Mouse (Mus musculus): ENCODE data around the gene Hbp1. TPM values are rescaled to one million over a fixed set of nuclear protein-coding genes. Genes with fewer than 3 reads are reported as not detected.
A peak's percentile ranks its signal among the peaks of the same experiment; 100 is the strongest.

Hbp1 gene
- 93.5 and 100 TPM in 2 replicates for polyA plus RNA-seq (2015; fragmentation: Nextera tagmentation; extraction: Ambion mirVana)

- Histone ChIP-seq H3K4me2 (peak within 1 kb of the TSS; percentile 74), H3K27me3 (no peaks in the 10 kb centered on the region), H3K9ac (peak within 1 kb of the TSS; percentile 94), H3K9me3 (replicated peaks) (no peaks in the 10 kb centered on the region), H3K36me3 (no peaks in the 10 kb centered on the region), H3K4me3 (peak within 1 kb of the TSS; percentile 97), H3K27ac (peak within 1 kb of the TSS; percentile 99), H3K4me1 (replicated peaks) (peaks cover 14% of the 10 kb centered on the region)
- peak; percentile 95 for ATAC-seq (replicated peaks; ENCODE audit: insufficient number of reproducible peaks, insufficient read depth, low FRiP score, low read depth)
- 1% methylated on average over 60 of the region's 71 CpGs for WGBS
These were observed at the start of gene Hbp1 for GRCm38 (mm10) chr12:31949759-31950658. Hbp1 (minus strand) TSS chr12:31950535.

DNA sequence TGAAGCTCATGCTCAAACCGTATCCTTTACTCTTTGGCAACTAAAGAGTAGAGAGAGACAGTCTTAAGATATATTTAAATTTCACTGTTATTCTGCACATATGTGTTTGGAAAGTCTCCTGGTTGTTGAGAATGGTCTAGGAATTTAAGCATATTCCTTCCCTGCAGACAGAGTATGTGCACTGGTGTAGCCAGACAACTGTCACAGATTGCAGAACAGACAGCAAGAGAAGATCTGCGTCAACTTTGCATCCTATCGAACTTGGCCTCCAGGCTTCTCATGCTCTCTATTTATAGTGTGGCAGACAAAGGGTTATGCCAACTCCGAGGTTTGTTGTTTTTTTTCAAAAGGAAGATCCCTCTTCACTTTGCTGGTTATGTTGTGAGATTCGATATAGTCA is 48.4 kb upstream of the Hbp1 start:
- H3K9me3 ChIP-seq (replicated peaks), result no peaks in the 10 kb centered on the region
- H3K4me3 ChIP-seq, result no peak overlapping the region
- no peaks in the 10 kb centered on the region for H3K36me3 ChIP-seq
- ATAC-seq (replicated peaks; ENCODE audit: insufficient number of reproducible peaks, insufficient read depth, low FRiP score, low read depth), result no peak
- WGBS, result 63% methylated on average over 5 of the region's 5 CpGs
- no peak overlapping the region for H3K27ac ChIP-seq
- H3K4me1 ChIP-seq (replicated peaks), result peaks cover 30% of the 10 kb centered on the region
- H3K4me2 ChIP-seq, result no peak overlapping the region
- H3K27me3 ChIP-seq, result no peaks in the 10 kb centered on the region
- H3K9ac ChIP-seq, result no peak overlapping the region

DNA sequence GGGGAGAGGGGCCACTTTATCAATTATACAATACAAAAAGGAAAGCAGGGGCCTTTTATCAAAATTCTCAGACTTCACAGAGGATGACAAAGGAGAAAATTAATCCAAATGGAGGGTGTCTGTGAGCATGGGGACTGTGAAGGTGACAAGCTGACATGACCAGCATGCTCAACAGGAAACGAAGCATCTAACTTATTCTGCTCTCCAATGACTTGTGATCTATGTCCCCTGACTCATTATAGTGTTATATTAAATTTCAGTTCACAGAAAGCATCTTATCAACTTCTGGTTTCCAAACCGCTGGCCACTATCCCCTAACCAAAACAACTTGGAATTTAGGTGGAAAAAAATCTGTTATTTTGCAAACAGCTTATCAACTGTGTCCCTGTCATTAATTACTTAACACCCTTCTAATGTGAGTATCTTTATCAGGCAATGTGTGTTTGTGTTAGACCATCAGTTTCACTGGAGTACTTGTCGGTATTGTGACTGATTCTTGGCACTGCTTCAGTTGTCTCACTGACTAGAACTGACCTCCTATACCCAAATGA is 47.1 kb upstream of the Hbp1 start:
- ATAC-seq (replicated peaks; ENCODE audit: insufficient number of reproducible peaks, insufficient read depth, low FRiP score, low read depth), result no peak; the same call in 1 of the 2 replicates
- Histone ChIP-seq H3K27me3 (no peaks in the 10 kb centered on the region), H3K27ac (peak overlapping the region; percentile 7; the same call in 1 of the 2 replicates), H3K4me1 (replicated peaks) (peaks cover 30% of the 10 kb centered on the region), H3K4me2 (no peak overlapping the region), H3K4me3 (no peak overlapping the region), H3K36me3 (no peaks in the 10 kb centered on the region), H3K9me3 (replicated peaks) (no peaks in the 10 kb centered on the region), H3K9ac (no peak overlapping the region)
- 28% methylated on average over 3 of the region's 3 CpGs for WGBS

DNA sequence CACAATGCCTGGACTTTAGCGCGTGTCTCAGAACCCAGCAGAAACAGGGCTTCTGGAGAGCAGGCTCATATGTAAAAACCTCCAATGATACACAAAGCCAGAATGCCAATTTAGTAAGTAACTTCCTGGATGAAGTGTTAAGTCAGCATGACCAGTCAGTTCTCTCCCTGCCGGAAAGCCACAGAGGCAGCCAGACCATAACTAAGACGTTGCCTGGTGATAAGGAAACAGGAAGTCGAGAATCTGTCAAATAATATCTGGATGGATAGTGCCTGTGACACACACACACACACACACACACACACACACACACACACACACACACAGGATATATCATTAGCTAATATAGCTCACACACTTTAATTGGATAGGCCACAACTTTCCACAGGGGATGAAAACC is 46.5 kb upstream of the Hbp1 start:
- Histone ChIP-seq H3K36me3 (no peaks in the 10 kb centered on the region), H3K27ac (peak overlapping the region; percentile 7; the same call in 1 of the 2 replicates), H3K4me3 (no peak overlapping the region), H3K9me3 (replicated peaks) (no peaks in the 10 kb centered on the region), H3K4me1 (replicated peaks) (peaks cover 30% of the 10 kb centered on the region), H3K9ac (no peak overlapping the region), H3K27me3 (no peaks in the 10 kb centered on the region), H3K4me2 (no peak overlapping the region)
- 43% methylated on average over 5 of the region's 5 CpGs for WGBS
- no peak for ATAC-seq (replicated peaks; ENCODE audit: insufficient number of reproducible peaks, insufficient read depth, low FRiP score, low read depth)

GRCm38 (mm10) chr12:31990575-31990974 is 40.2 kb upstream of the Hbp1 start:
- WGBS, result 91% methylated on average over 4 of the region's 4 CpGs

GRCm38 (mm10) chr12:31989726-31990125 is 39.4 kb upstream of the Hbp1 start:
- no peak for ATAC-seq (replicated peaks; ENCODE audit: insufficient number of reproducible peaks, insufficient read depth, low FRiP score, low read depth)
- H3K9me3 ChIP-seq (replicated peaks), result no peaks in the 10 kb centered on the region
- H3K27ac ChIP-seq, result no peak overlapping the region
- H3K4me1 ChIP-seq (replicated peaks), result no peaks in the 10 kb centered on the region; the same call in 1 of the 2 replicates
- no peak overlapping the region for H3K4me3 ChIP-seq
- no peaks in the 10 kb centered on the region for H3K36me3 ChIP-seq
- H3K27me3 ChIP-seq, result no peaks in the 10 kb centered on the region
- no peak overlapping the region for H3K4me2 ChIP-seq
- no peak overlapping the region for H3K9ac ChIP-seq

More at GRCm38 (mm10) chr12:31990575-31990974, 40.2 kb upstream of the Hbp1 start:
- no peak overlapping the region for H3K9ac ChIP-seq
- H3K27me3 ChIP-seq, result no peaks in the 10 kb centered on the region
- H3K27ac ChIP-seq, result no peak overlapping the region
- no peaks in the 10 kb centered on the region for H3K4me1 ChIP-seq (replicated peaks)
- no peak for ATAC-seq (replicated peaks; ENCODE audit: insufficient number of reproducible peaks, insufficient read depth, low FRiP score, low read depth)
- no peak overlapping the region for H3K4me3 ChIP-seq
- no peak overlapping the region for H3K4me2 ChIP-seq
- no peaks in the 10 kb centered on the region for H3K9me3 ChIP-seq (replicated peaks)
- no peaks in the 10 kb centered on the region for H3K36me3 ChIP-seq

- no peaks in the 10 kb centered on the region for H3K9me3 ChIP-seq (replicated peaks)
- ATAC-seq (replicated peaks; ENCODE audit: insufficient number of reproducible peaks, insufficient read depth, low FRiP score, low read depth), result no peak
- no peak overlapping the region for H3K9ac ChIP-seq
- no peaks in the 10 kb centered on the region for H3K36me3 ChIP-seq
- H3K4me3 ChIP-seq, result no peak overlapping the region
- H3K27me3 ChIP-seq, result no peaks in the 10 kb centered on the region
- H3K27ac ChIP-seq, result no peak overlapping the region
- WGBS, result 76% methylated on average over 2 of the region's 2 CpGs
- H3K4me2 ChIP-seq, result no peak overlapping the region
- H3K4me1 ChIP-seq (replicated peaks), result no peaks in the 10 kb centered on the region; the same call in 1 of the 2 replicates
These were observed 36.1 kb upstream of the Hbp1 start for GRCm38 (mm10) chr12:31986463-31986862.

DNA sequence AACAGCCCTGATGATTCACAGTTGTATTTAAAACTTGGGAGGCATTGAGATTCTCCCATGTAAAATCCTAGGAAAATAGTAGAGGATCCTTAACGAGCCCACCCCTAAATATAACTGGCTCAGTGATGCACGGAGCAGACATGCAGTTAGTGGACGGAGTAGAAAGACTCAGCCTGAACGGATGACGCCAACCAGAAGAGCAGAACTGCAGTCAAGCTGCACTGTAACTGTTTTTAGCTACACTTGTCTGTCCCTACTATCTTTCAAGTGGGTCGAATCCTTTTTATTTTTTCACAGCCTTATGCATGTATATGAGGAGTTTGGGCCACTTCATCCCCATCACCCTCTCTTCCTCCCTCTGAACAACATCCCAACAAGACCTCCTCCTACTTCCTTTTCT is 35.4 kb upstream of the Hbp1 start:
- no peak overlapping the region for H3K4me3 ChIP-seq

DNA sequence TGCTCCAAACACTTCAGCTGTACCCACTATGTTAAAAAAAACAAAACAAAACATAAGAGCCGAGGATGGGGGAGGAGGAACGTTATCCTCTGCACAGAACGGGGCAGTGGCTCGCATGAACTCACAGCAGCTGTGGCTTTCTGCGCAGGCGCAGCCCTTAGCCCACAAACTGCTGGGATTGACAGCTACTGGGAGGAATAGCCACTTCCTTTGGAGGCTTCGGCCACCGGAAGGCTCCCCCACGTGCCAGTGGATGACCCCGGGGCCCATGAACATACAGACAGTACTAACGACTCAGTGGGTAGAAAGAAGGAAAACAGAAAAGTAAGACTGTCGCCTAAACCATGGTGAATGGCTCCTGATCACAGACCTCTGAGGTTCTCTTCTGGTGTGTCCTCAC is 34.3 kb upstream of the Hbp1 start:
- ATAC-seq (replicated peaks; ENCODE audit: insufficient number of reproducible peaks, insufficient read depth, low FRiP score, low read depth), result no peak
- no peak overlapping the region for H3K9ac ChIP-seq
- no peaks in the 10 kb centered on the region for H3K27me3 ChIP-seq
- H3K27ac ChIP-seq, result no peak overlapping the region
- H3K4me2 ChIP-seq, result no peak overlapping the region
- no peaks in the 10 kb centered on the region; the same call in 1 of the 2 replicates for H3K4me1 ChIP-seq (replicated peaks)
- 50% methylated on average over 12 of the region's 12 CpGs for WGBS
- H3K36me3 ChIP-seq, result no peaks in the 10 kb centered on the region
- H3K9me3 ChIP-seq (replicated peaks), result no peaks in the 10 kb centered on the region
- H3K4me3 ChIP-seq, result no peak overlapping the region

More for the DNA sequence above, 35.4 kb upstream of the Hbp1 start:
- WGBS, result 56% methylated on average over 6 of the region's 6 CpGs
- ATAC-seq (replicated peaks; ENCODE audit: insufficient number of reproducible peaks, insufficient read depth, low FRiP score, low read depth), result no peak
- Histone ChIP-seq H3K27me3 (no peaks in the 10 kb centered on the region), H3K36me3 (no peaks in the 10 kb centered on the region), H3K4me1 (replicated peaks) (no peaks in the 10 kb centered on the region; the same call in 1 of the 2 replicates), H3K9me3 (replicated peaks) (no peaks in the 10 kb centered on the region), H3K4me2 (no peak overlapping the region), H3K9ac (no peak overlapping the region), H3K27ac (no peak overlapping the region)

DNA sequence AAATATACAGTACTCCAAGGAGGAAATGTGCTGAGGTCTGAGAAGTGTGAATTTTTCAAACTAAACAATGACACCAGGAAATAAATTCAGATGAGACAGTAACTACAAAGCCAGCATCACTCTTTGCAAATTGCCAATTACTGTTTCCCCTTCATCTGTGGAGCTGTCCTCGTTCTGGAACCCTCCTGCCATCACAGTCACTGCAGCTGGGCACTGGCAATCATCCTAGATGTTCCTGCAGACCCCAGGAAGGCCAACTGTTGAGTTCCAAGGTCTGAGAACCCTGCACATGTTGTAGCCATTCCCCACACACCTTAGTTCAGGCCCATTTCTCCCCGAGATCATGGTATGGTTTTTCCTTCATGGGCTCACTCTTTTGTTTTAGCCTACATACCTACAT is 33.9 kb upstream of the Hbp1 start:
- WGBS, result 43% methylated on average over 2 of the region's 2 CpGs
- Histone ChIP-seq H3K4me1 (replicated peaks) (no peaks in the 10 kb centered on the region; the same call in 1 of the 2 replicates), H3K9ac (no peak overlapping the region), H3K9me3 (replicated peaks) (no peaks in the 10 kb centered on the region), H3K4me3 (no peak overlapping the region), H3K27me3 (no peaks in the 10 kb centered on the region), H3K4me2 (no peak overlapping the region), H3K36me3 (no peaks in the 10 kb centered on the region), H3K27ac (no peak overlapping the region)
- ATAC-seq (replicated peaks; ENCODE audit: insufficient number of reproducible peaks, insufficient read depth, low FRiP score, low read depth), result no peak

- Histone ChIP-seq H3K9ac (no peak overlapping the region), H3K27me3 (no peaks in the 10 kb centered on the region), H3K4me3 (no peak overlapping the region), H3K4me2 (no peak overlapping the region), H3K27ac (no peak overlapping the region), H3K9me3 (replicated peaks) (no peaks in the 10 kb centered on the region), H3K4me1 (replicated peaks) (no peaks in the 10 kb centered on the region; the same call in 1 of the 2 replicates), H3K36me3 (no peaks in the 10 kb centered on the region)
- ATAC-seq (replicated peaks; ENCODE audit: insufficient number of reproducible peaks, insufficient read depth, low FRiP score, low read depth), result no peak
- 67% methylated on average over 6 of the region's 6 CpGs for WGBS
These were observed 33.4 kb upstream of the Hbp1 start for GRCm38 (mm10) chr12:31983769-31984168.

Measured in heart, embryonic 15.5 days (tissue).